Mouse (Mus musculus) heart, adult 2 months (tissue): Measurements from ENCODE around the gene Swsap1.

Source experiments
- CTCF ChIP-seq: fragments of 200-600 bp; IDR thresholded peaks from 2 replicates; pipeline ENCODE4 v1.8.1; 2022; ENCODE audit warnings: antibody characterized with exemption, mild to moderate bottlenecking, moderate library complexity
- EP300 ChIP-seq: fragments of 200-500 bp; IDR thresholded peaks from 2 replicates; pipeline ENCODE4 v1.6.1; 2011; ENCODE audit warnings: low read depth, low read length, control low read depth; ENCODE audit not compliant: insufficient read depth
- POLR2A ChIP-seq: fragments of 200-500 bp; IDR thresholded peaks from 2 replicates; pipeline ENCODE4 v1.6.1; 2011; ENCODE audit warnings: mild to moderate bottlenecking, low read depth, low read length, control low read depth; ENCODE audit not compliant: insufficient read depth

DNA sequence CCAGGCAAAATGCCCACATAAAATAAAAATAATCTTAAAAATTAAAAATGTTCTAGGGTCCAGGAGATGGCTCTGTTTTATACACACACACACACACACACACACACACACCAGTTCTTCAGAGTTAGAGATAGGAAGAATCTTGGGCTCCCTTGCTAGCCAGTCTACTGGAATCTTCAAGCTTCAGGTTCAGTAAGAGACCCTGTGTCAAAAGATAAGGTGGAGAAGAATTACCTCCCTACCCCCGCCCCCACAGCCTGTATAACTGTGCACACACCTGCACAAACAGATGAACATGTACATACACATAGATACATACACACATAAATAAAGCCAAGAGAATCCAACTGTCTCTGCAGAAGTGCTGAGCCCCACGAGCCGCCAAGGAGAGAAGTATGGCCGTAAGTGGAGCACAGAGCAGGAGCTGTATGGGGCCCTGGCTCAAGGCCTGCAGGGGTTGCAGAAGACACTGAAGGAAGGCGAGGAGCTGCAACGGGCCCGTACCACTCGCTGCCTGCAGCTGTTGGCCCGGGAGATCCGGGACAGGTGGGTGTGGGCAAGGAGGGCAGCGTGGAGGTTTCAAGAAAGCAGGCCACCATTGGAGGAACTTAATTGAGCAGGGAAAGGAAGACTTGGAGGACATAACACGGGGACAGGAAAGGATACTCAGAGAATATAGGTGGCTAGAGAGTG, 23.0 kb upstream of the Swsap1 start:
- TF ChIP-seq CTCF (no peak), EP300 (no peak), POLR2A (no peak)
